Mouse (Mus musculus) erythroblast, embryonic 14.5 days (primary cell): ENCODE results near the gene Ccm2.

Source experiments
- GATA1 ChIP-seq: IDR thresholded peaks from 2 replicates; pipeline ENCODE4 v1.6.1; 2012; ENCODE audit warnings: low read length, inconsistent platforms, mixed read lengths
- TAL1 ChIP-seq: IDR thresholded peaks from 3 replicates; pipeline ENCODE4 v1.6.1; 2012; ENCODE audit warnings: low read length, inconsistent platforms, mixed read lengths

- TF ChIP-seq GATA1 (no peak), TAL1 (no peak)
These were observed 44.2 kb upstream of the Ccm2 start for GRCm38 (mm10) chr11:6502506-6502905.
